Mouse (Mus musculus): ENCODE results near the gene Fxyd1. TPM values are rescaled to one million over a fixed set of nuclear protein-coding genes. Genes with fewer than 3 reads are reported as not detected.

Fxyd1 gene
- polyA plus RNA-seq (2012; rRNA removed): 141 and 156 TPM in 2 replicates

DNA sequence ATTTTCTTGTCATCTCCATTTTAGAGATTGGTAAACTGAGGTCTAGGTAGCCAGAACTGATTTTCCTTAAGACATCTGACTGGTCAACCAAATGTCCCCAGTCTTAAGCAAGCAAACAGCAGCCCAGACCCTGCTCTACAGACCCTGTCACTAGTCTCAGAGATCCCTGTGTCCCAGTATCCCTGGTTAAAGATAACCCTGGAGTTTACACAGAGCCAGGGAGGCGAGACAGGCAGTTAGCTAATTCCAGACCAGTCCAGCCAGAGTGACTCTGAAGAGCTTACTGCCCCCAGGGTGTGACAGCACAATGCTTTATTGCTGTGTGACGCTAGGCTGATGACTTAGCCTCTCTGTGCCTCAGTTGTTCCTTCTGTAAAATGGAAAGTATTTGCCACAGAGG lies at the start of gene Fxyd1:
TSS of gene Fxyd1 (minus strand) at position 129 of the 400 bp plus-strand sequence.
- 0 out of 2 replicates have a peak, but pooled peaks cover 2% of the 10 kb centered on the region for H3K4me1 ChIP-seq (ENCODE audit: control insufficient read depth, insufficient read depth, low read length)
- no peak within 1 kb of the TSS for H3K4me3 ChIP-seq (ENCODE audit: insufficient read depth, low read length)
- TF ChIP-seq POLR2A (IDR thresholded peaks at IDR 0.05; ENCODE audit: extremely low read depth, insufficient read depth, low read length): no peak
- TF ChIP-seq CTCF (IDR thresholded peaks at IDR 0.05; ENCODE audit: extremely low read depth, insufficient read depth, low read length): no peak
- no peak within 1 kb of the TSS for H3K27ac ChIP-seq (ENCODE audit: insufficient read depth, low read length)

DNA sequence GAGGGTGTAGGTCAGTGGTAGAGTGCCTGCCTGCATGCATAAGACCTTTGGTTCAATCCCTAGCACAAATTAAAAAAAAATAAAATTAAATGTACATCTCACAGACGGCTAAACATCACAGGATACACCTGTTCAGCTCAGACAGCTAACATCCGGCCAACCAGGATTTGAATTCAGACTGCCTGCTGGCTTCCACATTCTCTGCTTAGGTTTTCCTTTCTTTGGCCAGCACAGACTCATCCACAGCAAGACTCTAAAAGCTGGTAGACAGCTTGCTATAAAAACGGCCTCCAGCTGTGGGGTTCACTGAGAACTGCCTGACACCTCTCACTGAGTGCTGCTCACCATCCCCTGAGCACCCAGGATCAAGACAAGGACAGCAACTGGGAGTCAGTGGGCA lies 49.2 kb upstream of the Fxyd1 start:
- 0 out of 2 replicates have a peak, but pooled peaks cover 2% of the 10 kb centered on the region for H3K4me1 ChIP-seq (ENCODE audit: control insufficient read depth, insufficient read depth, low read length)
- TF ChIP-seq CTCF (IDR thresholded peaks at IDR 0.05; ENCODE audit: extremely low read depth, insufficient read depth, low read length): no peak
- no peak for TF ChIP-seq POLR2A (IDR thresholded peaks at IDR 0.05; ENCODE audit: extremely low read depth, insufficient read depth, low read length)
- no peak overlapping the region for H3K4me3 ChIP-seq (ENCODE audit: insufficient read depth, low read length)
- H3K27ac ChIP-seq (ENCODE audit: insufficient read depth, low read length): no peak overlapping the region

DNA sequence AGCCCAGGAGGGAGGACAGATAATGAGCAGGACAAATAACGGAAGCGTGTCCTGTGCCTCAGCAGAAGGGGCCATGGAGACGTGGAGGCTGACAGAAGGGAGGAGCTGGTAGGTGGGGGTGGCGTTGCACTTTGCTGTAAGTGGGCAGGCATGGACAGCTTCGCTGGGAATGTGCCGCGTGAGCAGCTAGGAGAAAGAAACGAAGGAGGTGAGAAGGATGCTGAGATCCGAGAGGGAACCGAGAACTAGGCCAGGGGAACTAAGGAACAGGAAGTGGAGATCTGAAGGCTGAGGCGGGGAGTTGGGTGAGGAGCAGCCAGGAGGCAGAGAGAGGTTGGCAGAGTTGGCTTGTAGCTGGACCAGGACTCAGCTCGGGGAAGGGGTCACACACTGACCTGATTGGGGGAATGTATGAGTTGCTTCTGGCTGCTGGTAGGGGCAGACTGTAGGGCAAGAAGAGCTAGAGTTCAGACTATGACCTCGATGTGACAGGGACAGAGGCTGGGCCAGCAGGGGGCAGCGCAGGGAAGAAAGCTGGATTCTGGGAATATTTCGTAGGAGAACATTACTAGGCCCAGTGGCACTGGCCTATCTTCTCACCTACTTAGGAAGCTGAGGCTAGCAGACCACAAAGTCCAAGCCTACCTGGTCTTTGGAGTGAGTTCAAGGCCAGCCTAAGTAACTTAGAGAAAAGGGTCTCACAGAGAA lies 48.2 kb upstream of the Fxyd1 start:
- TF ChIP-seq POLR2A (IDR thresholded peaks at IDR 0.05; ENCODE audit: extremely low read depth, insufficient read depth, low read length) (no peak), CTCF (IDR thresholded peaks at IDR 0.05; ENCODE audit: extremely low read depth, insufficient read depth, low read length) (peak; percentile 48)
- Histone ChIP-seq H3K4me1 (ENCODE audit: control insufficient read depth, insufficient read depth, low read length) (0 out of 2 replicates have a peak, but pooled peaks cover 2% of the 10 kb centered on the region), H3K4me3 (ENCODE audit: insufficient read depth, low read length) (no peak overlapping the region), H3K27ac (ENCODE audit: insufficient read depth, low read length) (no peak overlapping the region)

DNA sequence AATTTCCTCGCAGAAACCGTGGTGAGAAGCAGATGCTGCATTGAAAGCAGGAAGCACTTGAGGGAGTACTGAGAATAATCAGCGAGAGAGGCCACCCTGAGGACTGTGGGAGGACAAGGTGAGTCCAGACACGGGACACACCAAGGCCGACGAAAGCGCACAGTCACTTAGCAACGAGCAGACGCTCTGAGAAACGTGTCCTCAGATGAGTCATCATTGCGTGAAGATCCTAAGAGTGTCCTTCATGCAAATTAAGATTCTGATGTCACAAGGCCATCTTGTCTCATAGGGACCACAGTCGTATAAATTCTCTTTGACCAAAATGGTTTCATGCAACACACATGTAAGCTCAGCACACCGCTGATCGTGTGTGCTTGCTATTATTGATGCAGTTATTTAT lies 43.8 kb upstream of the Fxyd1 start:
- no peak overlapping the region for H3K4me3 ChIP-seq (ENCODE audit: insufficient read depth, low read length)
- 0 out of 2 replicates have a peak, but pooled peaks cover 2% of the 10 kb centered on the region for H3K4me1 ChIP-seq (ENCODE audit: control insufficient read depth, insufficient read depth, low read length)
- TF ChIP-seq CTCF (IDR thresholded peaks at IDR 0.05; ENCODE audit: extremely low read depth, insufficient read depth, low read length) (no peak), POLR2A (IDR thresholded peaks at IDR 0.05; ENCODE audit: extremely low read depth, insufficient read depth, low read length) (no peak)

DNA sequence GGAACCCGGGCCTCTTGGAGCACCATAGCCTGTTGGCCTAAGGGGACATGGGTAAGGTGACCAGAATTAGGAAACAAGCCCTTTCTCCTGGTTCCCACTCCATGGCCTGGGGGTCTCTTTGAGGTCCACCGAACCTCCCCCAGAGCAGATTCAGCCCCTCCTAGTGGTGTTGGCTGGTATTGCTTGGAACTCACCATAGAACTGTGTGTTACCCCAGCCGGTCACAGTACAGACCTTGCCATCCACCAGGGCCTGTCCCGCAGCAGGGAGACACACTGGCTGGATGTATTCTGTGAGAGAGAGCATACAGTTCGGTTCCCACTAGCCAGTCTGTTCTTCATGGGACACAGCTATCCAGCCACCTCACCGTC lies 42.6 kb upstream of the Fxyd1 start:
- H3K4me3 ChIP-seq (ENCODE audit: insufficient read depth, low read length): no peak overlapping the region
- no peak for TF ChIP-seq CTCF (IDR thresholded peaks at IDR 0.05; ENCODE audit: extremely low read depth, insufficient read depth, low read length)
- no peak for TF ChIP-seq POLR2A (IDR thresholded peaks at IDR 0.05; ENCODE audit: extremely low read depth, insufficient read depth, low read length)
- no peaks in the 10 kb centered on the region for H3K4me1 ChIP-seq (ENCODE audit: control insufficient read depth, insufficient read depth, low read length)
- H3K27ac ChIP-seq (ENCODE audit: insufficient read depth, low read length): no peak overlapping the region

More for the DNA sequence above, 43.8 kb upstream of the Fxyd1 start:
- H3K27ac ChIP-seq (ENCODE audit: insufficient read depth, low read length): no peak overlapping the region

DNA sequence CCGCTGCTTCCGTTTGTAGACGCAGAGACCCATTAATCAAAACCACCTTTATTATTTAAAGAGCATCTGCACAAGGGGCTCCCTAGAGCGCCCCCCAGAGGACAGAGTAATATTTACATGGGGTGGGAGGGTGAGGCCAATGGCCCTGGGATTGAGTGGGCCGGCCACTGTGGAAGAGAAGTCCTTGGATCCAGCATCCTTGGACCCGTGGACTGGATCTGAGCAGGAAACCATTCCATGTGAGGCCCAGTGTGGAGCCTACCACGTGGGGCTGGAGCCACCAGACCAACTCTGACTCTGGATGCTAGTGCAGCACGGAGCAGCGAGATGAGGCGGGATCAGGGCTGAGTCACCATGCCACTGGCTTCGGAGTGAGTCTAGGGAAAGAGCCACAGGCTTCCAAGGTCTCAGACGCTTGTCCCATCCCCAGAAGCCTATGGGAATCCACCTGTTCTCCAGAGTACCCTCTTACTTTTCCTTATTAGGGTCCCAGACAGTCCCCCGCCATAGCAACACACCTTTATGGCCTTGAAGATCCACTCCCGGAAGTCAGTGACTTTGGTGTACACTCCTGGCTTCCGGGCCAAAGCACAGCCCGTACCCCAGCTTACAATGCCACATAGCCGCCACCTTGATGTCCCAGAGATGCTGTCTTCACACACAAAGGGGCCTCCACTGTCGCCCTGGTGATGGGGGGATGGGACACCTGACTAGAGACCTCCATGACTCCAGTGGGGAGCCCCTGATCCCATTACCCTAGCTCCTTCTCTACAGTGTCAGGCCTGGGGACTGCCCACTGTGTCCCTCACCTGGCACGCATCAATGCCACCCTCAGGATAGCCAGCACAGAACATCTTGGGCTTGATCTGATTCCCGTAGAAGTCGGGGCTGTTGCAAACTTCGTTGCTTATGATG lies 42.0 kb upstream of the Fxyd1 start:
- Histone ChIP-seq H3K4me1 (ENCODE audit: control insufficient read depth, insufficient read depth, low read length) (no peaks in the 10 kb centered on the region), H3K27ac (ENCODE audit: insufficient read depth, low read length) (no peak overlapping the region), H3K4me3 (ENCODE audit: insufficient read depth, low read length) (no peak overlapping the region)
- TF ChIP-seq CTCF (IDR thresholded peaks at IDR 0.05; ENCODE audit: extremely low read depth, insufficient read depth, low read length) (no peak), POLR2A (IDR thresholded peaks at IDR 0.05; ENCODE audit: extremely low read depth, insufficient read depth, low read length) (no peak)

DNA sequence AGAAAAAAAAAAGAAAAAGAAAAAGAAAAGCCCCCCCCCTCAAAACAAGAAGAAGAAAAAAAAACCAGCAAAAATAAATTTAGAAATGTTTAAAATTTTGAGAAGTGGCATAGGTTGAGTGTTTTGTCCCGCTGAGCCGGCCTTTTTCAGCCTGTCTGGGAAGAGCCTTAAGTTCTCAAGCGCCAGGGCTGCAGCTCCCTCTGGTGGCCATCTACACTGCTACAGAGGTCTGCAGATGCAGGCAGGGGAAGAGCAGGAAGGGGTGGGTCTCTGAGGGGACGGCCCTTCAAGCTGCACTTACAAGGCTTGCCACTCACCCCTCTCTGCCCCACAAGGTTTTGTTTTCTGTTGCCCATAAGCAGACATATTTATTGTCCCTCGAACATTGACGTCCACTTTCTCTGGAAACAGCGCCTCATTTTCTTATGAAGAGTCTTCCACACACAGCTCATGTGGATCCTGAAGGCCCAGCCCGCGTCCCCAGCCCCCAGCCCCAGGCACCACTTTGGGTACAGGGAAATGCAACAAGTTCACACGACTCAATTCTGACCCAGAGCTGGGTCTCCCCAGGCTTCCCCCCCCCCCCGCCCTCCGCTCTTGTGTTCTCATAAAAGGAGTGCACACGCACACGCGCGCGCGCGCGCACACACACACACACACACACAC lies 40.7 kb upstream of the Fxyd1 start:
- TF ChIP-seq POLR2A (IDR thresholded peaks at IDR 0.05; ENCODE audit: extremely low read depth, insufficient read depth, low read length) (no peak), CTCF (IDR thresholded peaks at IDR 0.05; ENCODE audit: extremely low read depth, insufficient read depth, low read length) (peak; percentile 86)
- Histone ChIP-seq H3K4me3 (ENCODE audit: insufficient read depth, low read length) (no peak overlapping the region), H3K27ac (ENCODE audit: insufficient read depth, low read length) (no peak overlapping the region), H3K4me1 (ENCODE audit: control insufficient read depth, insufficient read depth, low read length) (no peaks in the 10 kb centered on the region)

DNA sequence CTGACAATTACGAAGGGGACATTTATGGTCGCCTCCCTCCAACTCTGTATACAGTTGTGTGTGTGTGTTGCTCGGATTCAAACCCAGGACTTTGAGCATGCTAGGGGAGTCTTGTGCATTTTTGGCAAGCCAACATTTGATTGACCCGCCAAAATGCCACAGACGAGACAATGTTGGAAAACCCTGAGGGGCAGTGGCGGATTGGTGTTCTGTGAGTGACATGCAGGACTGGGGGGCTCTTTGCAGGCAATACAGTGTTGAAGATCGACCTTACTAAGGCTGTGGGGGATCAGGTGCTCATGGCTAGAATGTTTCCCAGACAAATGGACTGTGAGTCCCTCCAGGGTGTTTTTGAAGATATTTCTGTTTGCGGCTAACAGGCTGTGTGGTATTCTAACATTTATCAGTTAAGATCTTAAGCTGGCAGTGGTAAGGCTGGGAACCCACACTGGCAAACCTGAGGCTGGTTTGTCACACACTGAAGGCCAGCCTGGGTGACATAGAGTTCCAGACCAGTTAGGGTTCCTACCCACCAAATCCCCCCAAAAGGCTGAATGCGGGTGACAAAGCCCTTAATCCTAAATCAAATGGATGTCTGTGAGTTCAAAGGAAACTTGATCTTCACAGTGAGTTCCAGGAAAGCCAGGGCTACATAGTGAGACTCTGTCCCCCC lies 40.0 kb upstream of the Fxyd1 start:
- H3K27ac ChIP-seq (ENCODE audit: insufficient read depth, low read length): no peak overlapping the region
- no peaks in the 10 kb centered on the region for H3K4me1 ChIP-seq (ENCODE audit: control insufficient read depth, insufficient read depth, low read length)
- TF ChIP-seq POLR2A (IDR thresholded peaks at IDR 0.05; ENCODE audit: extremely low read depth, insufficient read depth, low read length) (no peak), CTCF (IDR thresholded peaks at IDR 0.05; ENCODE audit: extremely low read depth, insufficient read depth, low read length) (no peak)
- H3K4me3 ChIP-seq (ENCODE audit: insufficient read depth, low read length): no peak overlapping the region
